Mouse (Mus musculus): ENCODE data around the gene Apba3. TPM values are rescaled to one million over a fixed set of nuclear protein-coding genes. Genes with fewer than 3 reads are reported as not detected.
A peak's percentile ranks its signal among the peaks of the same experiment; 100 is the strongest.

Gene Apba3
- polyA plus RNA-seq, 1 experiment from 2014 or later = 55.7 TPM

- DNase-seq (ENCODE audit: low spot score) = no peak
- 1% methylated on average over 38 of the region's 38 CpGs for WGBS
- H3K4me3 ChIP-seq (replicated peaks; ENCODE audit: low read depth, low read length) = peak overlapping the region; percentile 83
- ATAC-seq (replicated peaks; ENCODE audit: low FRiP score, low read depth) = no peak
- H3K9ac ChIP-seq (ENCODE audit: low read depth, low read length) = peak overlapping the region; percentile 46
- peak overlapping the region; percentile 74 for H3K4me2 ChIP-seq (ENCODE audit: low read length)
- H3K27me3 ChIP-seq (ENCODE audit: insufficient read depth, low read length) = no peaks in the 10 kb centered on the region
- H3K36me3 ChIP-seq (ENCODE audit: insufficient read depth, low read length) = peaks cover 33% of the 10 kb centered on the region
- peak overlapping the region; percentile 91 for H3K27ac ChIP-seq
- no peak for TF ChIP-seq CTCF (IDR thresholded peaks at IDR 0.05; ENCODE audit: low read depth)
- no peaks in the 10 kb centered on the region for H3K9me3 ChIP-seq (replicated peaks; ENCODE audit: low read length)
- peaks cover 20% of the 10 kb centered on the region for H3K4me1 ChIP-seq (replicated peaks; ENCODE audit: insufficient read depth, low read length)
Measured at GRCm38 (mm10) chr10:81319741-81320549, 53.2 kb downstream of the Apba3 start.

DNA sequence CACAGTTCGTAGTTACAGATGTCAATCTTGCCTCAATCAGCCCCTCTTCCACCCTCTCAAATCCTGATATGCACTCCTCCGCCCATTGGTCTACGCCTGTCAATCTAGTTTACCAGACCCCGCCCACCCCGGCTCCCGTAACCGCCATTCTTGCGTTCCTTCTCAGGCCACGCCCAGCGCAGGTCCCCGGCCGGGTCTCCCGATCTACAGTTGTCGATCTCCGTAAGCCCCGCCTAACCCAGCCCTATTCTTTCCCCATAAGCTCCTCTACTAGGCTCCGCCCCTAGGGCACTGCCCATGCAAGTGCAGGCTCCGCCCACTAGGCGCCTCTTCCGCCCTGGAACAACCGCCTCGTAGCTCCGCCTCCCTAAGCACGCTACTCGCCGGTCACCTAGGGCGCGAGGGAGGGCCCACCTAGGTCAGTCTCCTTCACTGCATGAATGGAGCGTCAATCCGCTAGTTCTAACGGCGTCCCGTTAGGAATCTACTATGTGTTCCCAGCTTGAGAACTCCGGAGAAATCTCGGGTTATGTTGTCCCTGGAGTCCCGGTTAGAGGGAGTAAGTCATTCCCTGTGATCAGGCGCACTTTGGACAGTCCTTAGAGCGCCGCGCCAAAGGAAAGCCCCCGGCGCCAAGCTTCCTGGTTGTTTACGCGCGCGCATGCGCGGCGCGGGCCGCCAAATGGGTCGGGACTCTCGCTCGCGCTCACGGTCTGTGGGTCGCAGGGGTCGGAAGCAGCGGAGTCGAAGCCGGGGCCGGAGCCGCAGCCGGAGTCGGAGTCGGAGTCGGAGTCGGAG lies 54.0 kb downstream of the Apba3 start, which contains the start of gene Cactin:
Cactin (plus strand) TSS at position 554 of the 798 bp plus-strand sequence.
- peak; percentile 90 for ATAC-seq (replicated peaks; ENCODE audit: low FRiP score, low read depth)
- no peaks in the 10 kb centered on the region for H3K27me3 ChIP-seq (ENCODE audit: insufficient read depth, low read length)
- H3K9ac ChIP-seq (ENCODE audit: low read depth, low read length) = peak within 1 kb of the TSS; percentile 80
- peak within 1 kb of the TSS; percentile 91 for H3K27ac ChIP-seq
- peak; percentile 100 for DNase-seq (ENCODE audit: low spot score)
- TF ChIP-seq CTCF (IDR thresholded peaks at IDR 0.05; ENCODE audit: low read depth) = peak; percentile 48; the same call in 1 of the 2 replicates
- H3K36me3 ChIP-seq (ENCODE audit: insufficient read depth, low read length) = peaks cover 36% of the 10 kb centered on the region
- WGBS = under 1% methylated on average over 68 of the region's 68 CpGs
- peak within 1 kb of the TSS; percentile 74 for H3K4me2 ChIP-seq (ENCODE audit: low read length)
- H3K9me3 ChIP-seq (replicated peaks; ENCODE audit: low read length) = no peaks in the 10 kb centered on the region
- peak within 1 kb of the TSS; percentile 83 for H3K4me3 ChIP-seq (replicated peaks; ENCODE audit: low read depth, low read length)
- H3K4me1 ChIP-seq (replicated peaks; ENCODE audit: insufficient read depth, low read length) = peaks cover 20% of the 10 kb centered on the region

DNA sequence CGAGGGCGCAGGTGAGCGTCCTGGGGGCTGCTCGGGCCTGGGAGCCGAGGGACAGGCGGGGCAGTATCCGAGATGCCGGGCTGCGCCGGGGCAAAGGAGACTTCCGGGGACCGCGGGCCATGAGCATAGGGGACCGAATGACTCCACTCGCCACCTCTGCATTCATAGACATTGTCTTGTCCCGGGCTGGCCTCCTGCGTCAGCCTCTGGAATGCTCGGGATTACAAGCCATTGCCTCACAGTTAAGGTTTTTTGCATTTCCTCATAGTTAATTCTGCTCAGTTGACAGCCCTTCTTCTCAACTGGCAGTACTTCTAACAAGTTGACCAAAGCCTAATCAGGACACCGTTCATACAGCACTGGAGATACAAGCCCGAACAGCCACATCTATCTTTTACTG lies 54.7 kb downstream of the Apba3 start:
- peak overlapping the region; percentile 74 for H3K4me2 ChIP-seq (ENCODE audit: low read length)
- peak overlapping the region; percentile 83 for H3K4me3 ChIP-seq (replicated peaks; ENCODE audit: low read depth, low read length)
- DNase-seq (ENCODE audit: low spot score) (no peak), ATAC-seq (replicated peaks; ENCODE audit: low FRiP score, low read depth) (no peak)
- peak overlapping the region; percentile 80 for H3K9ac ChIP-seq (ENCODE audit: low read depth, low read length)
- no peaks in the 10 kb centered on the region for H3K27me3 ChIP-seq (ENCODE audit: insufficient read depth, low read length)
- WGBS = 3% methylated on average over 20 of the region's 20 CpGs
- H3K36me3 ChIP-seq (ENCODE audit: insufficient read depth, low read length) = peaks cover 42% of the 10 kb centered on the region
- no peak for TF ChIP-seq CTCF (IDR thresholded peaks at IDR 0.05; ENCODE audit: low read depth)
- H3K4me1 ChIP-seq (replicated peaks; ENCODE audit: insufficient read depth, low read length) = peaks cover 20% of the 10 kb centered on the region
- H3K9me3 ChIP-seq (replicated peaks; ENCODE audit: low read length) = no peaks in the 10 kb centered on the region
- peak overlapping the region; percentile 91 for H3K27ac ChIP-seq

DNA sequence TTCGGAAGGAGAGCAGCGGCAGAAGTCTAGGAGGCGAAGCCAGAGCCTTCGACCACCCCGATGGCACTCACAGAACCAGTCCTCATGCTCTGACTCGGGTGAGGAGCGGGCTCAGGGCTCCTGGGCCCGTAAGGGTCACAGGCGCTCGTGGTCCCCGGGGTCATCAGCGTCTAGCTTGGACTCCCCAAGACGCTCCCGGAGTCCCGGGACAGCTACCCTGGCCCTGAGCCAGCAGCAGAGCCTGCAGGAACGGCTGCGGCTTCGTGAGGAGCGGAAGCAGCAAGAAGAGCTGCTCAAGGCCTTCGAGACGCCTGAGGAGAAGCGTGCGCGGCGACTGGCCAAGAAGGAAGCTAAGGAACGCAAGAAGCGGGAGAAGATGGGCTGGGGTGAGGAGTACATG lies 55.7 kb downstream of the Apba3 start:
- peak overlapping the region; percentile 74; the same call in 1 of the 2 replicates for H3K4me2 ChIP-seq (ENCODE audit: low read length)
- TF ChIP-seq CTCF (IDR thresholded peaks at IDR 0.05; ENCODE audit: low read depth) = no peak
- H3K4me3 ChIP-seq (replicated peaks; ENCODE audit: low read depth, low read length) = no peak overlapping the region
- peaks cover 12% of the 10 kb centered on the region for H3K4me1 ChIP-seq (replicated peaks; ENCODE audit: insufficient read depth, low read length)
- DNase-seq (ENCODE audit: low spot score) = no peak
- H3K27me3 ChIP-seq (ENCODE audit: insufficient read depth, low read length) = no peaks in the 10 kb centered on the region
- peaks cover 49% of the 10 kb centered on the region for H3K36me3 ChIP-seq (ENCODE audit: insufficient read depth, low read length)
- ATAC-seq (replicated peaks; ENCODE audit: low FRiP score, low read depth) = no peak
- H3K9me3 ChIP-seq (replicated peaks; ENCODE audit: low read length) = no peaks in the 10 kb centered on the region
- no peak overlapping the region for H3K9ac ChIP-seq (ENCODE audit: low read depth, low read length)
- 96% methylated on average over 27 of the region's 27 CpGs for WGBS
- H3K27ac ChIP-seq = no peak overlapping the region

Small RNA genes lying within 50 kb of the gene (microRNA-seq; reads per million reads assigned to microRNA genes)
- gene Mir3057 = 4.8 reads per million, percentile 14 among the genes with 10 or more reads in this experiment

Other genes starting within 250 kb of the Apba3 start
- gene Diras1, start 241.3 kb upstream of the Apba3 start, polyA plus RNA-seq (2015; fragmentation: Nextera tagmentation; extraction: Ambion mirVana) = 0.11 TPM in 1 of 2 replicates, not detected in the other
- gene Slc39a3, start 229.5 kb upstream of the Apba3 start, polyA plus RNA-seq (2015; fragmentation: Nextera tagmentation; extraction: Ambion mirVana) = 13.4 and 13.9 TPM in 2 replicates
- 161 and 168 TPM in 2 replicates for gene Sgta, start 206.8 kb upstream of the Apba3 start, polyA plus RNA-seq (2015; fragmentation: Nextera tagmentation; extraction: Ambion mirVana)
- 30.6 and 34.2 TPM in 2 replicates for gene Thop1, start 196.9 kb upstream of the Apba3 start, polyA plus RNA-seq (2015; fragmentation: Nextera tagmentation; extraction: Ambion mirVana)
- gene Creb3l3, start 168.1 kb upstream of the Apba3 start, polyA plus RNA-seq (2015; fragmentation: Nextera tagmentation; extraction: Ambion mirVana) = 0.29 and 0.36 TPM in 2 replicates
- gene Map2k2, start 161.0 kb upstream of the Apba3 start, polyA plus RNA-seq (2015; fragmentation: Nextera tagmentation; extraction: Ambion mirVana) = 162 and 166 TPM in 2 replicates
- 33.7 and 37.4 TPM in 2 replicates for gene Zbtb7a, start 131.7 kb upstream of the Apba3 start, polyA plus RNA-seq (2015; fragmentation: Nextera tagmentation; extraction: Ambion mirVana)
- 28.4 and 32.0 TPM in 2 replicates for gene Pias4, start 99.0 kb upstream of the Apba3 start, polyA plus RNA-seq (2015; fragmentation: Nextera tagmentation; extraction: Ambion mirVana)
- 560 and 590 TPM in 2 replicates for gene Eef2, start 90.3 kb upstream of the Apba3 start, polyA plus RNA-seq (2015; fragmentation: Nextera tagmentation; extraction: Ambion mirVana)
- gene Dapk3, start 84.0 kb upstream of the Apba3 start, polyA plus RNA-seq (2015; fragmentation: Nextera tagmentation; extraction: Ambion mirVana) = 42.8 and 43.3 TPM in 2 replicates
- not detected in 2 replicates for gene 4930442H23Rik, start 83.1 kb upstream of the Apba3 start, polyA plus RNA-seq (2015; fragmentation: Nextera tagmentation; extraction: Ambion mirVana)
- not detected in 2 replicates for gene Nmrk2, start 64.9 kb upstream of the Apba3 start, polyA plus RNA-seq (2015; fragmentation: Nextera tagmentation; extraction: Ambion mirVana)
- 0.32 TPM in 1 of 2 replicates, not detected in the other for gene Atcay, start 36.1 kb upstream of the Apba3 start, polyA plus RNA-seq (2015; fragmentation: Nextera tagmentation; extraction: Ambion mirVana)
- gene Zfr2, start 33.8 kb upstream of the Apba3 start, polyA plus RNA-seq (2015; fragmentation: Nextera tagmentation; extraction: Ambion mirVana) = 3.1 and 4.6 TPM in 2 replicates
- 3.9 and 5.5 TPM in 2 replicates for gene Matk, start 14.0 kb upstream of the Apba3 start, polyA plus RNA-seq (2015; fragmentation: Nextera tagmentation; extraction: Ambion mirVana)
- gene Mrpl54, start within 50 bp of the Apba3 start, polyA plus RNA-seq (2015; fragmentation: Nextera tagmentation; extraction: Ambion mirVana) = 259 and 283 TPM in 2 replicates
- gene Tjp3, start 24.6 kb downstream of the Apba3 start, polyA plus RNA-seq (2015; fragmentation: Nextera tagmentation; extraction: Ambion mirVana) = 19.0 and 19.1 TPM in 2 replicates
- 37.8 and 39.3 TPM in 2 replicates for gene Pip5k1c, start 26.0 kb downstream of the Apba3 start, polyA plus RNA-seq (2015; fragmentation: Nextera tagmentation; extraction: Ambion mirVana)
- gene Cactin, start 54.1 kb downstream of the Apba3 start, polyA plus RNA-seq (2015; fragmentation: Nextera tagmentation; extraction: Ambion mirVana) = 24.5 and 26.4 TPM in 2 replicates
- gene Tbxa2r, start 61.8 kb downstream of the Apba3 start, polyA plus RNA-seq (2015; fragmentation: Nextera tagmentation; extraction: Ambion mirVana) = 16.1 and 17.5 TPM in 2 replicates
- 0.07 and 0.13 TPM in 2 replicates for gene Gipc3, start 76.3 kb downstream of the Apba3 start, polyA plus RNA-seq (2015; fragmentation: Nextera tagmentation; extraction: Ambion mirVana)
- 92.4 and 99.0 TPM in 2 replicates for gene Hmg20b, start 83.5 kb downstream of the Apba3 start, polyA plus RNA-seq (2015; fragmentation: Nextera tagmentation; extraction: Ambion mirVana)
- gene Mfsd12, start 90.5 kb downstream of the Apba3 start, polyA plus RNA-seq (2015; fragmentation: Nextera tagmentation; extraction: Ambion mirVana) = 11.3 and 11.6 TPM in 2 replicates
- gene 4930404N11Rik, start 98.9 kb downstream of the Apba3 start, polyA plus RNA-seq (2015; fragmentation: Nextera tagmentation; extraction: Ambion mirVana) = 0.45 and 0.59 TPM in 2 replicates
- gene Fzr1, start 111.6 kb downstream of the Apba3 start, polyA plus RNA-seq (2015; fragmentation: Nextera tagmentation; extraction: Ambion mirVana) = 67.5 and 70.6 TPM in 2 replicates
- 74.3 and 80.6 TPM in 2 replicates for gene Dohh, start 117.5 kb downstream of the Apba3 start, polyA plus RNA-seq (2015; fragmentation: Nextera tagmentation; extraction: Ambion mirVana)
- 1.9 and 2.1 TPM in 2 replicates for gene Gm48551, start 117.5 kb downstream of the Apba3 start, polyA plus RNA-seq (2015; fragmentation: Nextera tagmentation; extraction: Ambion mirVana)
- gene Gm48552, start 122.0 kb downstream of the Apba3 start, polyA plus RNA-seq (2015; fragmentation: Nextera tagmentation; extraction: Ambion mirVana) = 0.82 and 1.9 TPM in 2 replicates
- gene Smim24, start 126.1 kb downstream of the Apba3 start, polyA plus RNA-seq (2015; fragmentation: Nextera tagmentation; extraction: Ambion mirVana) = 62.4 and 68.6 TPM in 2 replicates
- 62.3 and 72.5 TPM in 2 replicates for gene Nfic, start 188.7 kb downstream of the Apba3 start, polyA plus RNA-seq (2015; fragmentation: Nextera tagmentation; extraction: Ambion mirVana)
- gene Celf5, start 215.7 kb downstream of the Apba3 start, polyA plus RNA-seq (2015; fragmentation: Nextera tagmentation; extraction: Ambion mirVana) = 0.30 and 0.47 TPM in 2 replicates
- gene Ncln, start 229.4 kb downstream of the Apba3 start, polyA plus RNA-seq (2015; fragmentation: Nextera tagmentation; extraction: Ambion mirVana) = 56.1 and 63.3 TPM in 2 replicates
- gene S1pr4, start 233.2 kb downstream of the Apba3 start, polyA plus RNA-seq (2015; fragmentation: Nextera tagmentation; extraction: Ambion mirVana) = 1.7 and 1.8 TPM in 2 replicates